Comparison of ENCODE assay signal across 11 mouse cellular contexts in genomic region chr7:96773585-96774225, GRCm38 (mm10).
DNase-seq lines count a peak whose midpoint lies in the region; ATAC-seq and TF ChIP-seq lines count a peak whose summit lies in the region.
"Had no signal": no experiment of that assay in that cellular context is flagged by ENCODE, and none has a peak within 500 bp of the region (broad histone marks: within the 10 kb centered on the region; RNA-seq: fewer than 3 reads in every experiment).

No protein-coding gene starts in this region.

- peaks cover 5% of the 10 kb centered on the region; the same call in 1 of the 2 replicates for H3K9me3 ChIP-seq in heart, embryonic 13.5 days
- no peaks in the 10 kb centered on the region for H3K9me3 ChIP-seq in midbrain, embryonic 10.5 days (replicated peaks)
- no peaks in the 10 kb centered on the region for H3K9me3 ChIP-seq in midbrain, postnatal 0 days (ENCODE audit: low read length)
- H3K9me3 ChIP-seq in limb, embryonic 13.5 days = peaks cover 7% of the 10 kb centered on the region
- H3K9me3 ChIP-seq: lung, embryonic 15.5 days had no signal

- no peak for TF ChIP-seq POLR2A in cortical plate, adult 2 months (IDR thresholded peaks at IDR 0.05; ENCODE audit: extremely low read depth, insufficient read depth, low read length)

- H3K36me3 ChIP-seq in heart, embryonic 13.5 days = 0 out of 2 replicates have a peak, but pooled peaks cover 4% of the 10 kb centered on the region
- H3K36me3 ChIP-seq in midbrain, embryonic 10.5 days = peaks cover 78% of the 10 kb centered on the region
- H3K36me3 ChIP-seq in midbrain, postnatal 0 days (ENCODE audit: insufficient read depth, low read length) = no peaks in the 10 kb centered on the region; the same call in 1 of the 2 replicates
- peaks cover 20% of the 10 kb centered on the region for H3K36me3 ChIP-seq in limb, embryonic 13.5 days
- H3K36me3 ChIP-seq: lung, embryonic 15.5 days had no signal

- WGBS in heart, embryonic 13.5 days = 56% methylated on average over 17 of the region's 17 CpGs
- WGBS in midbrain, embryonic 10.5 days = 90% methylated on average over 17 of the region's 17 CpGs
- 90% methylated on average over 17 of the region's 17 CpGs for WGBS in midbrain, postnatal 0 days
- WGBS in limb, embryonic 13.5 days = 64% methylated on average over 17 of the region's 17 CpGs

- no peak overlapping the region for H3K9ac ChIP-seq in heart, embryonic 13.5 days
- H3K9ac ChIP-seq in midbrain, postnatal 0 days (replicated peaks; ENCODE audit: low read length, poor library complexity, severe bottlenecking) = no peak overlapping the region
- H3K9ac ChIP-seq in limb, embryonic 13.5 days = peak overlapping the region; percentile 14; the same call in 1 of the 2 replicates
- H3K9ac ChIP-seq: lung, embryonic 15.5 days had no signal

- intact Hi-C loops in heart, postnatal 36 days (cut with DNase I) = no loop called here
- intact Hi-C loops in heart, postnatal 10 days (cut with DNase I) = no loop called here

- peak overlapping the region; percentile 54; the same call in 1 of the 2 replicates for H3K27ac ChIP-seq in heart, embryonic 13.5 days (replicated peaks)
- 0 out of 2 replicates have a peak overlapping the region, but pooled peaks have one; percentile 13 for H3K27ac ChIP-seq in midbrain, embryonic 10.5 days (replicated peaks)
- H3K27ac ChIP-seq in midbrain, postnatal 0 days (ENCODE audit: low read depth, low read length) = no peak overlapping the region
- 0 out of 2 replicates have a peak overlapping the region, but pooled peaks have one; percentile 12 for H3K27ac ChIP-seq in cortical plate, adult 2 months (ENCODE audit: insufficient read depth, low read length)
- H3K27ac ChIP-seq in limb, embryonic 13.5 days = peak overlapping the region; percentile 79
- H3K27ac ChIP-seq: heart, adult 2 months had no signal

- H3K4me2 ChIP-seq in heart, embryonic 13.5 days = no peak overlapping the region
- no peak overlapping the region for H3K4me2 ChIP-seq in midbrain, postnatal 0 days (ENCODE audit: low read depth, low read length, poor library complexity, severe bottlenecking)
- H3K4me2 ChIP-seq in limb, embryonic 13.5 days (replicated peaks) = no peak overlapping the region
- H3K4me2 ChIP-seq: lung, embryonic 15.5 days had no signal

- peaks cover 21% of the 10 kb centered on the region for H3K4me1 ChIP-seq in heart, embryonic 13.5 days
- H3K4me1 ChIP-seq in midbrain, embryonic 10.5 days = peaks cover 9% of the 10 kb centered on the region
- no peaks in the 10 kb centered on the region for H3K4me1 ChIP-seq in midbrain, postnatal 0 days (ENCODE audit: insufficient read depth, low read length)
- peaks cover 4% of the 10 kb centered on the region for H3K4me1 ChIP-seq in cortical plate, adult 2 months (ENCODE audit: control insufficient read depth, insufficient read depth, low read length)
- H3K4me1 ChIP-seq in limb, embryonic 13.5 days = peaks cover 36% of the 10 kb centered on the region

- TF ChIP-seq CTCF in midbrain, postnatal 0 days (IDR thresholded peaks at IDR 0.05) = no peak
- no peak for TF ChIP-seq CTCF in cortical plate, adult 2 months (IDR thresholded peaks at IDR 0.05; ENCODE audit: extremely low read depth, insufficient read depth, low read length)

- no peak overlapping the region for H3K4me3 ChIP-seq in heart, embryonic 13.5 days
- no peak overlapping the region for H3K4me3 ChIP-seq in midbrain, embryonic 10.5 days
- H3K4me3 ChIP-seq in midbrain, postnatal 0 days (ENCODE audit: low read depth, low read length) = no peak overlapping the region
- no peak overlapping the region for H3K4me3 ChIP-seq in cortical plate, adult 2 months (ENCODE audit: insufficient read depth, low read length)
- no peak overlapping the region for H3K4me3 ChIP-seq in limb, embryonic 13.5 days
- H3K4me3 ChIP-seq: heart, adult 2 months; lung, embryonic 15.5 days had no signal

- DNase-seq in heart, postnatal 36 days = no peak
- no peak for DNase-seq in midbrain, embryonic 10.5 days (ENCODE audit: low spot score)
- DNase-seq in midbrain, postnatal 0 days (ENCODE audit: low spot score) = no peak
- no peak for DNase-seq in heart, postnatal 10 days
- no peak for DNase-seq in urinary bladder, adult 18-20 months (ENCODE audit: low spot score in 2 of 2)
- DNase-seq: heart, adult 2 months had no signal

- peaks cover 6% of the 10 kb centered on the region for H3K27me3 ChIP-seq in heart, embryonic 13.5 days (replicated peaks)
- H3K27me3 ChIP-seq in midbrain, embryonic 10.5 days (ENCODE audit: low read depth, poor library complexity, severe bottlenecking) = no peaks in the 10 kb centered on the region
- no peaks in the 10 kb centered on the region; the same call in 1 of the 2 replicates for H3K27me3 ChIP-seq in midbrain, postnatal 0 days (ENCODE audit: insufficient read depth, low read length)
- peaks cover 24% of the 10 kb centered on the region; the same call in 1 of the 2 replicates for H3K27me3 ChIP-seq in limb, embryonic 13.5 days
- H3K27me3 ChIP-seq: lung, embryonic 15.5 days had no signal

- ATAC-seq in heart, embryonic 13.5 days (ENCODE audit: extremely low read depth, insufficient number of reproducible peaks, low FRiP score, low TSS enrichment) = no peak
- ATAC-seq in midbrain, postnatal 0 days (ENCODE audit: low FRiP score) = no peak
- no peak for ATAC-seq in limb, embryonic 13.5 days (ENCODE audit: low FRiP score, low read depth)
- ATAC-seq: activated CD4-positive, CD25-positive, alpha-beta regulatory T cell, adult 4 months had no signal
